Mouse (Mus musculus): Measurements from ENCODE around the gene Syt9. TPM values are rescaled to one million over a fixed set of nuclear protein-coding genes. Genes with fewer than 3 reads are reported as not detected.
A peak's percentile ranks its signal among the peaks of the same experiment; 100 is the strongest.

Gene Syt9
- polyA plus RNA-seq, 1 experiment = not detected

- H3K36me3 ChIP-seq (replicated peaks; ENCODE audit: low read length) = no peaks in the 10 kb centered on the region
- no peak overlapping the region for H3K4me3 ChIP-seq (replicated peaks)
- H3K9me3 ChIP-seq = peaks cover 24% of the 10 kb centered on the region
- peaks cover 4% of the 10 kb centered on the region; the same call in 1 of the 2 replicates for H3K4me1 ChIP-seq
- H3K27me3 ChIP-seq (replicated peaks) = no peaks in the 10 kb centered on the region
- no peak for TF ChIP-seq GATA1 (IDR thresholded peaks at IDR 0.05; ENCODE audit: borderline replicate concordance, low read length)
- no peak for TF ChIP-seq FLI1 (IDR thresholded peaks at IDR 0.05; ENCODE audit: low read length)
Observed at GRCm38 (mm10) chr7:107535311-107535710, 164.8 kb downstream of the Syt9 start.

GRCm38 (mm10) chr7:107536516-107536915, 166.0 kb downstream of the Syt9 start:
- TF ChIP-seq GATA1 (IDR thresholded peaks at IDR 0.05; ENCODE audit: borderline replicate concordance, low read length) (no peak), FLI1 (IDR thresholded peaks at IDR 0.05; ENCODE audit: low read length) (no peak)
- Histone ChIP-seq H3K9me3 (peaks cover 24% of the 10 kb centered on the region), H3K4me3 (replicated peaks) (no peak overlapping the region), H3K36me3 (replicated peaks; ENCODE audit: low read length) (no peaks in the 10 kb centered on the region), H3K4me1 (peaks cover 4% of the 10 kb centered on the region; the same call in 1 of the 2 replicates), H3K27me3 (replicated peaks) (no peaks in the 10 kb centered on the region)

- H3K36me3 ChIP-seq (replicated peaks; ENCODE audit: low read length) = no peaks in the 10 kb centered on the region
- H3K9me3 ChIP-seq = peaks cover 7% of the 10 kb centered on the region
- H3K4me1 ChIP-seq = peaks cover 4% of the 10 kb centered on the region; the same call in 1 of the 2 replicates
- peaks cover 2% of the 10 kb centered on the region for H3K27me3 ChIP-seq (replicated peaks)
- no peak overlapping the region for H3K4me3 ChIP-seq (replicated peaks)
- no peak for TF ChIP-seq GATA1 (IDR thresholded peaks at IDR 0.05; ENCODE audit: borderline replicate concordance, low read length)
- TF ChIP-seq FLI1 (IDR thresholded peaks at IDR 0.05; ENCODE audit: low read length) = no peak
Observed at GRCm38 (mm10) chr7:107540034-107540433, 169.5 kb downstream of the Syt9 start.

- Histone ChIP-seq H3K4me1 (peaks cover 16% of the 10 kb centered on the region), H3K27me3 (replicated peaks) (peaks cover 2% of the 10 kb centered on the region), H3K36me3 (replicated peaks; ENCODE audit: low read length) (no peaks in the 10 kb centered on the region), H3K9me3 (no peaks in the 10 kb centered on the region), H3K4me3 (replicated peaks) (no peak overlapping the region)
- no peak for TF ChIP-seq GATA1 (IDR thresholded peaks at IDR 0.05; ENCODE audit: borderline replicate concordance, low read length)
Observed at GRCm38 (mm10) chr7:107545011-107545410, 174.5 kb downstream of the Syt9 start.

GRCm38 (mm10) chr7:107547872-107548271, 177.3 kb downstream of the Syt9 start:
- TF ChIP-seq GATA1 (IDR thresholded peaks at IDR 0.05; ENCODE audit: borderline replicate concordance, low read length) = no peak
- Histone ChIP-seq H3K4me1 (peaks cover 13% of the 10 kb centered on the region), H3K9me3 (no peaks in the 10 kb centered on the region), H3K27me3 (replicated peaks) (peaks cover 2% of the 10 kb centered on the region), H3K4me3 (replicated peaks) (no peak overlapping the region), H3K36me3 (replicated peaks; ENCODE audit: low read length) (no peaks in the 10 kb centered on the region)

- TF ChIP-seq GATA1 (IDR thresholded peaks at IDR 0.05; ENCODE audit: borderline replicate concordance, low read length) (no peak), FLI1 (IDR thresholded peaks at IDR 0.05; ENCODE audit: low read length) (no peak)
- no peaks in the 10 kb centered on the region for H3K27me3 ChIP-seq (replicated peaks)
- H3K4me3 ChIP-seq (replicated peaks) = no peak overlapping the region
- H3K4me1 ChIP-seq = peaks cover 5% of the 10 kb centered on the region; the same call in 1 of the 2 replicates
- H3K36me3 ChIP-seq (replicated peaks; ENCODE audit: low read length) = no peaks in the 10 kb centered on the region
- peaks cover 3% of the 10 kb centered on the region for H3K9me3 ChIP-seq
Observed at GRCm38 (mm10) chr7:107553461-107553860, 182.9 kb downstream of the Syt9 start.

GRCm38 (mm10) chr7:107555906-107556305, 185.4 kb downstream of the Syt9 start:
- H3K27me3 ChIP-seq (replicated peaks) = no peaks in the 10 kb centered on the region
- TF ChIP-seq GATA1 (IDR thresholded peaks at IDR 0.05; ENCODE audit: borderline replicate concordance, low read length) (no peak), FLI1 (IDR thresholded peaks at IDR 0.05; ENCODE audit: low read length) (no peak)
- no peaks in the 10 kb centered on the region for H3K36me3 ChIP-seq (replicated peaks; ENCODE audit: low read length)
- H3K4me3 ChIP-seq (replicated peaks) = no peak overlapping the region
- H3K9me3 ChIP-seq = peaks cover 7% of the 10 kb centered on the region
- H3K4me1 ChIP-seq = peaks cover 6% of the 10 kb centered on the region

GRCm38 (mm10) chr7:107560675-107561074, 190.1 kb downstream of the Syt9 start:
- Histone ChIP-seq H3K27me3 (replicated peaks) (no peaks in the 10 kb centered on the region), H3K9me3 (peaks cover 7% of the 10 kb centered on the region), H3K36me3 (replicated peaks; ENCODE audit: low read length) (no peaks in the 10 kb centered on the region), H3K4me3 (replicated peaks) (no peak overlapping the region), H3K4me1 (peaks cover 15% of the 10 kb centered on the region)
- TF ChIP-seq FLI1 (IDR thresholded peaks at IDR 0.05; ENCODE audit: low read length) = no peak
- no peak for TF ChIP-seq GATA1 (IDR thresholded peaks at IDR 0.05; ENCODE audit: borderline replicate concordance, low read length)

GRCm38 (mm10) chr7:107561584-107561983, 191.1 kb downstream of the Syt9 start:
- Histone ChIP-seq H3K4me3 (replicated peaks) (peak overlapping the region; percentile 44), H3K36me3 (replicated peaks; ENCODE audit: low read length) (no peaks in the 10 kb centered on the region), H3K27me3 (replicated peaks) (no peaks in the 10 kb centered on the region), H3K4me1 (peaks cover 17% of the 10 kb centered on the region), H3K9me3 (peaks cover 7% of the 10 kb centered on the region)
- TF ChIP-seq FLI1 (IDR thresholded peaks at IDR 0.05; ENCODE audit: low read length) (no peak), GATA1 (IDR thresholded peaks at IDR 0.05; ENCODE audit: borderline replicate concordance, low read length) (no peak; the same call in 2 of the 3 replicates)

GRCm38 (mm10) chr7:107563727-107564126, 193.2 kb downstream of the Syt9 start:
- peaks cover 18% of the 10 kb centered on the region for H3K4me1 ChIP-seq
- no peak overlapping the region for H3K4me3 ChIP-seq (replicated peaks)
- H3K36me3 ChIP-seq (replicated peaks; ENCODE audit: low read length) = no peaks in the 10 kb centered on the region
- no peak for TF ChIP-seq GATA1 (IDR thresholded peaks at IDR 0.05; ENCODE audit: borderline replicate concordance, low read length)
- TF ChIP-seq FLI1 (IDR thresholded peaks at IDR 0.05; ENCODE audit: low read length) = no peak
- H3K27me3 ChIP-seq (replicated peaks) = no peaks in the 10 kb centered on the region
- 0 out of 2 replicates have a peak, but pooled peaks cover 4% of the 10 kb centered on the region for H3K9me3 ChIP-seq

GRCm38 (mm10) chr7:107567261-107567671, 196.7 kb downstream of the Syt9 start, which contains the start of gene Olfml1:
Gene Olfml1 (plus strand): TSS chr7:107567446.
- Histone ChIP-seq H3K27me3 (replicated peaks) (no peaks in the 10 kb centered on the region), H3K4me1 (peaks cover 3% of the 10 kb centered on the region; the same call in 1 of the 2 replicates), H3K36me3 (replicated peaks; ENCODE audit: low read length) (no peaks in the 10 kb centered on the region), H3K9me3 (0 out of 2 replicates have a peak, but pooled peaks cover 5% of the 10 kb centered on the region), H3K4me3 (replicated peaks) (no peak within 1 kb of the TSS)
- no peak for TF ChIP-seq FLI1 (IDR thresholded peaks at IDR 0.05; ENCODE audit: low read length)
- TF ChIP-seq GATA1 (IDR thresholded peaks at IDR 0.05; ENCODE audit: borderline replicate concordance, low read length) = no peak
